13 mouse cellular contexts compared by ENCODE assay signal in the genomic region with DNA sequence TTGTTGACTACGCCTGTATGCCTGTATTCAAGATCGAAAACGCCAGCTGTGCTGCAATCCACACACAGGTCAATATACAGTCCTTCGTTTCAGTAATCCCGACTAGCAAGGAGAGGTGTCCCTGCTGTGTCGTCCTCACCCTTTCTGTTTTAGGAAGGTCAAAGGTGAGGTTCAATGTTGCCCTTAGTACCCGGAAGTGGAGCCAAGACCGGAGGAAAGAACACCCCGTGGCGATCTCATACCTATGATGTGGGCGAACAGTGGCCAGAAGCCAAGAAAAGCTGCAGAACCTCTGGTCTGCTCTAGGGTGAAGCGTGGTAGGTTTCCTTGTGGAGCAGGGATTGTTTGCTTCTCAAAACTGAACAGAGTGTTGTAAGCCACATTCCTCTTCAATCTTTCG.
"Had no signal": no experiment of that assay in that cellular context is flagged by ENCODE, and none has a peak within 500 bp of the region (broad histone marks: within the 10 kb centered on the region; RNA-seq: fewer than 3 reads in every experiment).

No protein-coding gene starts in this region.

- H3K36me3 ChIP-seq: limb, embryonic 10.5 days; midbrain, embryonic 12.5 days; neural tube, embryonic 15.5 days had no signal

- H3K9ac ChIP-seq: midbrain, embryonic 12.5 days; neural tube, embryonic 15.5 days had no signal

- H3K27me3 ChIP-seq: neural tube, embryonic 15.5 days had no signal

- H3K27ac ChIP-seq: left cerebral cortex, adult 2 months; limb, embryonic 10.5 days; midbrain, embryonic 12.5 days; neural tube, embryonic 15.5 days had no signal

- ATAC-seq: intestine, postnatal 0 days; lung, postnatal 0 days had no signal

- DNase-seq: kidney, adult 8-10 months; lung, adult 18-20 months; lung, postnatal 4 days; right cerebral cortex, adult 18-20 months; right cerebral cortex, postnatal 25 days; thymus, postnatal 4 days had no signal

- H3K9me3 ChIP-seq: limb, embryonic 10.5 days; midbrain, embryonic 12.5 days; neural tube, embryonic 15.5 days had no signal

- H3K4me3 ChIP-seq: left cerebral cortex, adult 2 months; limb, embryonic 10.5 days; midbrain, embryonic 12.5 days; myocyte; neural tube, embryonic 15.5 days had no signal

- H3K4me2 ChIP-seq: midbrain, embryonic 12.5 days; neural tube, embryonic 15.5 days had no signal

- H3K4me1 ChIP-seq: midbrain, embryonic 12.5 days; neural tube, embryonic 15.5 days had no signal
